Mouse (Mus musculus) intestine, embryonic 14.5 days (tissue): ENCODE data around the gene Kcnj14. TPM values are rescaled to one million over a fixed set of nuclear protein-coding genes. Genes with fewer than 3 reads are reported as not detected.

Experiments
- ATAC-seq: fragments of 200-750 bp; cut with Nextera tagmentation; replicated peaks from 2 replicates; pipeline ENCODE4 v1.8.0; 2017; ENCODE audit warnings: low read depth, moderate number of reproducible peaks, moderate TSS enrichment, moderate library complexity; ENCODE audit not compliant: low FRiP score, low TSS enrichment
- DNase-seq: peaks from one replicate; pipeline ENCODE4 v3.0.0-alpha.2; 2018; ENCODE audit warnings: low spot score
- H3K27ac ChIP-seq: fragments of 300-500 bp; sonication (generic); 2 replicates; pipeline ENCODE4 v1.5.1; 2014; ENCODE audit warnings: low read depth, mild to moderate bottlenecking, control low read depth
- H3K27me3 ChIP-seq: fragments of 300-500 bp; sonication (generic); replicated peaks from 2 replicates; pipeline ENCODE4 v1.6.1; 2014; ENCODE audit warnings: low read length, control low read depth; ENCODE audit not compliant: control insufficient read depth, insufficient read depth
- H3K36me3 ChIP-seq: fragments of 300-500 bp; sonication (generic); 2 replicates; pipeline ENCODE4 v1.6.1; 2014; ENCODE audit warnings: low read length, control low read depth; ENCODE audit not compliant: control insufficient read depth, insufficient read depth
- H3K4me1 ChIP-seq: fragments of 300-500 bp; sonication (generic); replicated peaks from 2 replicates; pipeline ENCODE4 v1.6.1; 2014; ENCODE audit warnings: low read length, control low read depth, mixed read lengths; ENCODE audit not compliant: control insufficient read depth, insufficient read depth
- H3K4me2 ChIP-seq: fragments of 300-500 bp; sonication (generic); 2 replicates; pipeline ENCODE4 v1.6.1; 2014; ENCODE audit warnings: low read length
- H3K4me3 ChIP-seq: fragments of 300-500 bp; sonication (generic); 2 replicates; pipeline ENCODE4 v1.5.1; 2014; ENCODE audit warnings: low read depth, low read length, control low read depth, mixed read lengths
- H3K9ac ChIP-seq: fragments of 300-500 bp; sonication (generic); 2 replicates; pipeline ENCODE4 v1.6.1; 2014; ENCODE audit warnings: mild to moderate bottlenecking, low read length
- H3K9me3 ChIP-seq: fragments of 300-500 bp; sonication (generic); 2 replicates; pipeline ENCODE4 v1.6.1; 2016; ENCODE audit warnings: low read length, control low read depth; ENCODE audit not compliant: control insufficient read depth
- WGBS: fragments of 180-500 bp; shearing (Covaris S2); extraction: QIAGEN DNeasy Blood & Tissue Kit; methylation state at CpG from one replicate; pipeline ENCODE4 v1.1.7; 2014; 5-methylcytosine and 5-hydroxymethylcytosine counted together
- polyA plus RNA-seq: library from polyadenylated mRNA; unstranded; fragments of >200 nt; fragmentation: Nextera tagmentation; extraction: Ambion mirVana; gene quantifications from 2 replicates; pipeline ENCODE4 v1.2.1, GENCODE M21; 2014

Kcnj14 gene
- polyA plus RNA-seq, result 1.2 and 1.5 TPM in 2 replicates

- no peak within 1 kb of the TSS for H3K27ac ChIP-seq
- H3K36me3 ChIP-seq, result peaks cover 68% of the 10 kb centered on the region
- H3K9ac ChIP-seq, result no peak within 1 kb of the TSS
- H3K27me3 ChIP-seq, result no peaks in the 10 kb centered on the region
- peaks cover 3% of the 10 kb centered on the region for H3K4me1 ChIP-seq
- ATAC-seq (no peak), DNase-seq (no peak)
- H3K9me3 ChIP-seq, result no peaks in the 10 kb centered on the region
- no peak within 1 kb of the TSS for H3K4me2 ChIP-seq
- WGBS, result 72% methylated on average over 7 of the region's 7 CpGs
- no peak within 1 kb of the TSS for H3K4me3 ChIP-seq
Measured at GRCm38 (mm10) chr7:45824598-45824997, at the start of gene Kcnj14. TSS of gene Kcnj14 (minus strand) at chr7:45824782.

- 2% methylated on average over 28 of the region's 28 CpGs for WGBS
- peak overlapping the region; percentile 82 for H3K9ac ChIP-seq
Measured at GRCm38 (mm10) chr7:45873061-45873947, 48.7 kb upstream of the Kcnj14 start.

GRCm38 (mm10) chr7:45872624-45873023 is 48.0 kb upstream of the Kcnj14 start, which contains the start of gene Kdelr1:
TSS of gene Kdelr1 (plus strand) at chr7:45872772.
- peaks cover 34% of the 10 kb centered on the region for H3K4me1 ChIP-seq
- H3K36me3 ChIP-seq, result peaks cover 31% of the 10 kb centered on the region
- H3K9ac ChIP-seq, result peak within 1 kb of the TSS; percentile 82
- peak; percentile 71 for ATAC-seq
- H3K27me3 ChIP-seq, result peaks cover 39% of the 10 kb centered on the region
- peak within 1 kb of the TSS; percentile 92 for H3K4me2 ChIP-seq
- WGBS, result under 1% methylated on average over 18 of the region's 18 CpGs
- peak; percentile 94 for DNase-seq
- H3K4me3 ChIP-seq, result peak within 1 kb of the TSS; percentile 75
- H3K27ac ChIP-seq, result peak within 1 kb of the TSS; percentile 81
- H3K9me3 ChIP-seq, result no peaks in the 10 kb centered on the region

More at GRCm38 (mm10) chr7:45873061-45873947, 48.7 kb upstream of the Kcnj14 start:
- peak; percentile 57 for ATAC-seq
- peak overlapping the region; percentile 81 for H3K27ac ChIP-seq
- peaks cover 27% of the 10 kb centered on the region for H3K4me1 ChIP-seq
- DNase-seq, result peak; percentile 79
- H3K9me3 ChIP-seq, result no peaks in the 10 kb centered on the region
- peak overlapping the region; percentile 75 for H3K4me3 ChIP-seq
- peak overlapping the region; percentile 92 for H3K4me2 ChIP-seq
- H3K27me3 ChIP-seq, result peaks cover 34% of the 10 kb centered on the region
- peaks cover 36% of the 10 kb centered on the region for H3K36me3 ChIP-seq

GRCm38 (mm10) chr7:45870282-45871058 is 45.9 kb upstream of the Kcnj14 start:
- H3K9ac ChIP-seq, result peak overlapping the region; percentile 14
- H3K4me3 ChIP-seq, result peak overlapping the region; percentile 22
- H3K9me3 ChIP-seq, result no peaks in the 10 kb centered on the region
- H3K4me2 ChIP-seq, result peak overlapping the region; percentile 42
- peaks cover 45% of the 10 kb centered on the region for H3K27me3 ChIP-seq
- H3K27ac ChIP-seq, result no peak overlapping the region
- H3K36me3 ChIP-seq, result peaks cover 9% of the 10 kb centered on the region
- peaks cover 44% of the 10 kb centered on the region for H3K4me1 ChIP-seq
- ATAC-seq (no peak), DNase-seq (no peak)
- 3% methylated on average over 30 of the region's 30 CpGs for WGBS

- Histone ChIP-seq H3K4me1 (peaks cover 44% of the 10 kb centered on the region), H3K36me3 (peaks cover 5% of the 10 kb centered on the region; the same call in 1 of the 2 replicates), H3K4me2 (peak overlapping the region; percentile 42), H3K27ac (no peak overlapping the region), H3K27me3 (peaks cover 45% of the 10 kb centered on the region), H3K9ac (no peak overlapping the region), H3K4me3 (no peak overlapping the region), H3K9me3 (no peaks in the 10 kb centered on the region)
- ATAC-seq, result no peak
- WGBS, result 3% methylated on average over 14 of the region's 14 CpGs
- no peak for DNase-seq
Measured at GRCm38 (mm10) chr7:45869787-45870186, 45.2 kb upstream of the Kcnj14 start.

GRCm38 (mm10) chr7:45869107-45869670 is 44.6 kb upstream of the Kcnj14 start:
- DNase-seq (no peak), ATAC-seq (no peak)
- WGBS, result 24% methylated on average over 8 of the region's 8 CpGs
- Histone ChIP-seq H3K9ac (no peak overlapping the region), H3K4me3 (no peak overlapping the region), H3K4me2 (peak overlapping the region; percentile 42), H3K36me3 (no peaks in the 10 kb centered on the region; the same call in 1 of the 2 replicates), H3K27me3 (peaks cover 45% of the 10 kb centered on the region), H3K27ac (no peak overlapping the region), H3K9me3 (no peaks in the 10 kb centered on the region), H3K4me1 (peaks cover 40% of the 10 kb centered on the region)

- H3K4me2 ChIP-seq, result no peak overlapping the region
Measured at GRCm38 (mm10) chr7:45867871-45868270, 43.3 kb upstream of the Kcnj14 start.

More at GRCm38 (mm10) chr7:45867871-45868270, 43.3 kb upstream of the Kcnj14 start:
- DNase-seq, result no peak
- Histone ChIP-seq H3K36me3 (no peaks in the 10 kb centered on the region), H3K27me3 (peaks cover 45% of the 10 kb centered on the region), H3K9me3 (no peaks in the 10 kb centered on the region), H3K27ac (no peak overlapping the region), H3K9ac (no peak overlapping the region), H3K4me3 (no peak overlapping the region), H3K4me1 (peaks cover 33% of the 10 kb centered on the region)
- WGBS, result 26% methylated on average over 2 of the region's 2 CpGs
- no peak for ATAC-seq
